Mouse (Mus musculus) bone marrow, adult 2 months (tissue): ENCODE data around the gene Arhgap25.

Source experiments
- CTCF ChIP-seq: fragments of 200-500 bp; IDR thresholded peaks from 2 replicates; pipeline ENCODE4 v1.5.1; 2011; ENCODE audit warnings: low read length, control low read depth; ENCODE audit not compliant: control insufficient read depth, insufficient read depth
- POLR2A ChIP-seq: fragments of 200-500 bp; IDR thresholded peaks from 2 replicates; pipeline ENCODE4 v1.6.1; 2011; ENCODE audit warnings: low read depth, mild to moderate bottlenecking, control low read depth, low read length, borderline replicate concordance; ENCODE audit not compliant: control insufficient read depth

- TF ChIP-seq POLR2A (no peak), CTCF (no peak)
Measured at GRCm38 (mm10) chr6:87479291-87479999, 53.6 kb downstream of the Arhgap25 start.
